Mouse (Mus musculus): Measurements from ENCODE around the gene 2900092C05Rik. TPM values are rescaled to one million over a fixed set of nuclear protein-coding genes. Genes with fewer than 3 reads are reported as not detected.

Gene 2900092C05Rik
- not detected for total RNA-seq (2021)
- long read RNA-seq, experiment 1 = 0 reads
- long read RNA-seq, experiment 2 = 0 reads

GRCm38 (mm10) chr7:12512217-12512616 lies at the start of gene 2900092C05Rik:
2900092C05Rik (plus strand) TSS chr7:12512517.
- Histone ChIP-seq H3K4me3 (no peak within 1 kb of the TSS), H3K27ac (no peak within 1 kb of the TSS)
- intact Hi-C loops (cut with DNase I) = no loop called here
- no peak for TF ChIP-seq CTCF (IDR thresholded peaks at IDR 0.05)
- no peak for DNase-seq (ENCODE audit: extremely low spot score in 1 of 2, low spot score in 2 of 2)

GRCm38 (mm10) chr7:12478158-12479008 lies 33.9 kb upstream of the 2900092C05Rik start, which contains the start of gene Zfp606:
Zfp606 (plus strand) TSS chr7:12478293.
- DNase-seq (ENCODE audit: extremely low spot score in 1 of 2, low spot score in 2 of 2) = peak; percentile 84 to 86
- peak; percentile 41 for TF ChIP-seq CTCF (IDR thresholded peaks at IDR 0.05)
- H3K4me3 ChIP-seq = peak within 1 kb of the TSS; percentile 75
- intact Hi-C loops (cut with DNase I) = loop anchor here (1.0 to 2.0 kb wide), 2 partner anchors 56 to 340 kb away; partner anchors contain the start of genes Zfp329 and Zfp551
- peak within 1 kb of the TSS; percentile 87 for H3K27ac ChIP-seq

- H3K4me3 ChIP-seq = peak overlapping the region; percentile 75
- TF ChIP-seq CTCF (IDR thresholded peaks at IDR 0.05) = no peak
- DNase-seq (ENCODE audit: extremely low spot score in 1 of 2, low spot score in 2 of 2) = no peak
- no peak overlapping the region for H3K27ac ChIP-seq
- intact Hi-C loops (cut with DNase I) = loop anchor here (2.0 kb wide), 1 partner anchor 56 kb away; the partner anchor contains the start of gene Zfp551
Measured at GRCm38 (mm10) chr7:12479009-12479346, 33.3 kb upstream of the 2900092C05Rik start.

- H3K27ac ChIP-seq = no peak overlapping the region
- intact Hi-C loops (cut with DNase I) = loop anchor here (2.0 kb wide), 1 partner anchor 57 kb away; the partner anchor contains the start of gene Zfp551
- no peak for TF ChIP-seq CTCF (IDR thresholded peaks at IDR 0.05)
- no peak overlapping the region for H3K4me3 ChIP-seq
- DNase-seq (ENCODE audit: extremely low spot score in 1 of 2, low spot score in 2 of 2) = no peak
Measured at GRCm38 (mm10) chr7:12479525-12479924, 32.8 kb upstream of the 2900092C05Rik start.

- intact Hi-C loops (cut with DNase I) = loop anchor here (5.0 to 10.0 kb wide), 4 partner anchors 401 to 1999 kb away; partner anchors contain the start of genes Lig1, Mzf1, Zfp128 and Zswim9
- DNase-seq (ENCODE audit: extremely low spot score in 1 of 2, low spot score in 2 of 2) = no peak
- no peak for TF ChIP-seq CTCF (IDR thresholded peaks at IDR 0.05)
- Histone ChIP-seq H3K27ac (no peak overlapping the region), H3K4me3 (no peak overlapping the region)
Measured at GRCm38 (mm10) chr7:12483771-12484170, 28.5 kb upstream of the 2900092C05Rik start.

- no peak for DNase-seq (ENCODE audit: extremely low spot score in 1 of 2, low spot score in 2 of 2)
- peak; percentile 23 for TF ChIP-seq CTCF (IDR thresholded peaks at IDR 0.05)
- intact Hi-C loops (cut with DNase I) = loop anchor here (10.0 kb wide), 2 partner anchors 399 to 2001 kb away; partner anchors contain the start of gene Zfp128
- H3K27ac ChIP-seq = no peak overlapping the region
- H3K4me3 ChIP-seq = no peak overlapping the region
Measured at GRCm38 (mm10) chr7:12485956-12486355, 26.4 kb upstream of the 2900092C05Rik start.

GRCm38 (mm10) chr7:12486691-12487090 lies 25.6 kb upstream of the 2900092C05Rik start:
- no peak for DNase-seq (ENCODE audit: extremely low spot score in 1 of 2, low spot score in 2 of 2)
- Histone ChIP-seq H3K4me3 (no peak overlapping the region), H3K27ac (no peak overlapping the region)
- no peak for TF ChIP-seq CTCF (IDR thresholded peaks at IDR 0.05)
- intact Hi-C loops (cut with DNase I) = loop anchor here (10.0 kb wide), 2 partner anchors 398 to 2002 kb away; partner anchors contain the start of gene Zfp128

- no peak for DNase-seq (ENCODE audit: extremely low spot score in 1 of 2, low spot score in 2 of 2)
- no peak overlapping the region for H3K27ac ChIP-seq
- no peak for TF ChIP-seq CTCF (IDR thresholded peaks at IDR 0.05)
- H3K4me3 ChIP-seq = no peak overlapping the region
- intact Hi-C loops (cut with DNase I) = no loop called here
Measured at GRCm38 (mm10) chr7:12510913-12511312, 1.4 kb upstream of the 2900092C05Rik start.

Other genes with a start within 250 kb of the 2900092C05Rik start
- under 1 TPM in 1 of 2 experiments, not detected in 1; 0.05 TPM for gene Vmn1r81, start 244.2 kb upstream of the 2900092C05Rik start, total RNA-seq (2021)
- not detected for gene Vmn1r82, start 212.1 kb upstream of the 2900092C05Rik start, total RNA-seq (2021)
- under 1 TPM in 1 of 2 experiments, not detected in 1; 0.11 TPM for gene Vmn1r83, start 183.0 kb upstream of the 2900092C05Rik start, total RNA-seq (2021)
- gene Vmn1r84, start 143.2 kb upstream of the 2900092C05Rik start, total RNA-seq (2021) = not detected
- 1 to 10 TPM; 8.6 to 8.7 TPM for gene Zfp551, start 89.8 kb upstream of the 2900092C05Rik start, total RNA-seq (2021)
- 10 to 100 TPM; 13.4 to 15.1 TPM for gene Zfp606, start 34.2 kb upstream of the 2900092C05Rik start, total RNA-seq (2021)
- under 1 TPM; 0.05 TPM for gene Vmn2r53, start 96.3 kb downstream of the 2900092C05Rik start, total RNA-seq (2021)
- not detected for gene Vmn2r54, start 127.8 kb downstream of the 2900092C05Rik start, total RNA-seq (2021)
- gene Vmn2r55, start 172.5 kb downstream of the 2900092C05Rik start, total RNA-seq (2021) = not detected
- under 1 TPM in 1 of 2 experiments, not detected in 1; 0.07 TPM for gene Vmn2r56, start 222.5 kb downstream of the 2900092C05Rik start, total RNA-seq (2021)